Mouse (Mus musculus) Patski (cell line): ENCODE measurements around the gene Mat2a. TPM values are rescaled to one million over a fixed set of nuclear protein-coding genes. Genes with fewer than 3 reads are reported as not detected.

ENCODE experiments used
- ATAC-seq: fragments of 100-300 bp; one replicate; pipeline ENCODE4 v1.8.0; 2021
- CTCF ChIA-PET: fragments of 350-600 bp; sonication (Branson Sonifier 250); formaldehyde crosslinking; loops from one replicate; lab custom pipeline; 2022; ENCODE audit warnings: inconsistent platforms; lab: Charles Lee
- POLR2A ChIA-PET: fragments of 350-600 bp; sonication (Branson Sonifier 250); formaldehyde crosslinking; loops from one replicate; lab custom pipeline; 2022; ENCODE audit warnings: antibody characterized with exemption, inconsistent platforms; lab: Charles Lee
- DNase-seq: peaks from one replicate; pipeline ENCODE4 v3.0.0-alpha.2; 2011; ENCODE audit warnings: low read depth, low spot score
- H3K27me3 ChIP-seq: fragments of 371-371 bp; one replicate; pipeline ENCODE4 v1.5.1; 2021
- CTCF ChIP-seq: fragments of 100-300 bp; IDR thresholded peaks from one replicate; pipeline ENCODE4 v1.5.1; 2021
- in situ Hi-C: fragments of 300-500 bp; cut with MboI; formaldehyde crosslinking; loops from 3 replicates; pipeline ENCODE4 v1.11.1; 2018; ENCODE audit warnings: low pct_unique_long_range_greater_than_20kb, mixed read lengths
- polyA plus RNA-seq: library from polyadenylated mRNA; unstranded; gene quantifications from one replicate; pipeline ENCODE4 v1.2.3, GENCODE M21; 2021

Mat2a gene
- polyA plus RNA-seq, 1 experiment from 2014 or later = 181 TPM

- no peaks in the 10 kb centered on the region for H3K27me3 ChIP-seq
- ChIA-PET POLR2A (interaction anchor here (0.6 to 3.0 kb wide), 3 partner anchors 9 to 28 kb away, joined by 3 to 17 read pairs (median 3); no protein-coding TSS in a partner anchor), CTCF (interaction anchor here (1.1 to 1.8 kb wide), 5 partner anchors 9 to 94 kb away, joined by 3 to 5 read pairs (median 4); no protein-coding TSS in a partner anchor)
- no peak for TF ChIP-seq CTCF
- DNase-seq (no peak), ATAC-seq (no peak)
- in situ Hi-C loops = no loop called here
Observed at GRCm38 (mm10) chr6:72440186-72440990, 1.0 kb upstream of the Mat2a start.

GRCm38 (mm10) chr6:72438862-72439354 lies 450 bp downstream of the Mat2a start:
- CTCF ChIA-PET = interaction anchor here (1.1 to 1.8 kb wide), 2 partner anchors 14 to 95 kb away, joined by 3 to 5 read pairs; no protein-coding TSS in a partner anchor
- no peak for TF ChIP-seq CTCF
- POLR2A ChIA-PET = interaction anchor here (0.5 to 3.0 kb wide), 6 partner anchors 9 to 181 kb away, joined by 3 to 17 read pairs (median 4); no protein-coding TSS in a partner anchor
- ATAC-seq (peak; percentile 31), DNase-seq (no peak)
- in situ Hi-C loops = no loop called here
- no peaks in the 10 kb centered on the region for H3K27me3 ChIP-seq

- DNase-seq (no peak), ATAC-seq (no peak)
- CTCF ChIA-PET = no interaction called here
- TF ChIP-seq CTCF = no peak
- H3K27me3 ChIP-seq = no peaks in the 10 kb centered on the region
- in situ Hi-C loops = no loop called here
- POLR2A ChIA-PET = interaction anchor here (0.5 to 3.0 kb wide), 5 partner anchors 8 to 181 kb away, joined by 3 to 17 read pairs (median 5); no protein-coding TSS in a partner anchor
Observed at GRCm38 (mm10) chr6:72438226-72438625, 1.1 kb downstream of the Mat2a start.

GRCm38 (mm10) chr6:72432153-72432552 lies 7.2 kb downstream of the Mat2a start:
- DNase-seq (no peak), ATAC-seq (no peak)
- CTCF ChIA-PET = interaction anchor here (1.2 to 7.7 kb wide), 3 partner anchors 89 to 102 kb away, joined by 3 to 54 read pairs (median 4); partner anchors contain the start of gene Sh2d6
- H3K27me3 ChIP-seq = no peaks in the 10 kb centered on the region
- POLR2A ChIA-PET = interaction anchor here (1.2 kb wide), 1 partner anchor 102 kb away, joined by 5 read pairs; no protein-coding TSS in a partner anchor
- in situ Hi-C loops = no loop called here
- TF ChIP-seq CTCF = no peak

- in situ Hi-C loops = no loop called here
- no peaks in the 10 kb centered on the region for H3K27me3 ChIP-seq
- no peak for TF ChIP-seq CTCF
- DNase-seq (no peak), ATAC-seq (peak; percentile 47)
- POLR2A ChIA-PET = interaction anchor here (0.9 to 1.3 kb wide), 7 partner anchors 7 to 131 kb away, joined by 3 to 6 read pairs (median 4); partner anchors contain the start of gene Mat2a
- CTCF ChIA-PET = interaction anchor here (1.2 to 7.7 kb wide), 3 partner anchors 90 to 103 kb away, joined by 3 to 54 read pairs (median 4); partner anchors contain the start of gene Sh2d6
Observed at GRCm38 (mm10) chr6:72430989-72431921, 8.1 kb downstream of the Mat2a start.

- no peaks in the 10 kb centered on the region for H3K27me3 ChIP-seq
- ChIA-PET CTCF (interaction anchor here (1.1 to 7.7 kb wide), 4 partner anchors 105 to 149 kb away, joined by 3 to 54 read pairs (median 4); no protein-coding TSS in a partner anchor), POLR2A (interaction anchor here (1.0 to 1.1 kb wide), 2 partner anchors 101 to 104 kb away, joined by 3 to 5 read pairs; no protein-coding TSS in a partner anchor)
- DNase-seq = no peak
- no peak for ATAC-seq
- TF ChIP-seq CTCF = no peak
- in situ Hi-C loops = loop anchor here (5.0 kb wide), 2 partner anchors 108 to 143 kb away; no protein-coding TSS in a partner anchor
Observed at GRCm38 (mm10) chr6:72429061-72429842, 10.1 kb downstream of the Mat2a start.

GRCm38 (mm10) chr6:72428036-72428435 lies 11.3 kb downstream of the Mat2a start:
- DNase-seq (no peak), ATAC-seq (peak; percentile 71)
- ChIA-PET POLR2A (no interaction called here), CTCF (interaction anchor here (1.1 to 7.7 kb wide), 4 partner anchors 103 to 138 kb away, joined by 4 to 54 read pairs (median 6); no protein-coding TSS in a partner anchor)
- peak; percentile 92 for TF ChIP-seq CTCF
- H3K27me3 ChIP-seq = no peaks in the 10 kb centered on the region
- in situ Hi-C loops = loop anchor here (5.0 kb wide), 2 partner anchors 109 to 144 kb away; no protein-coding TSS in a partner anchor

GRCm38 (mm10) chr6:72425646-72426045 lies 13.7 kb downstream of the Mat2a start:
- ChIA-PET CTCF (interaction anchor here (1.3 to 2.5 kb wide), 2 partner anchors 10 to 110 kb away, joined by 3 to 10 read pairs; partner anchors contain the start of gene Ggcx), POLR2A (interaction anchor here (1.2 to 1.9 kb wide), 2 partner anchors 109 to 122 kb away, joined by 5 to 8 read pairs; no protein-coding TSS in a partner anchor)
- no peak for ATAC-seq
- DNase-seq = no peak
- in situ Hi-C loops = loop anchor here (5.0 kb wide), 2 partner anchors 112 to 147 kb away; no protein-coding TSS in a partner anchor
- no peak for TF ChIP-seq CTCF
- no peaks in the 10 kb centered on the region for H3K27me3 ChIP-seq

GRCm38 (mm10) chr6:72420901-72421300 lies 18.5 kb downstream of the Mat2a start:
- CTCF ChIA-PET = no interaction called here
- in situ Hi-C loops = no loop called here

More at GRCm38 (mm10) chr6:72420901-72421300, 18.5 kb downstream of the Mat2a start:
- no peak for TF ChIP-seq CTCF
- DNase-seq (no peak), ATAC-seq (no peak)
- POLR2A ChIA-PET = no interaction called here
- H3K27me3 ChIP-seq = no peaks in the 10 kb centered on the region
